Mouse (Mus musculus) hindbrain, embryonic 15.5 days (tissue): Measurements from ENCODE around the gene Pard3. TPM values are rescaled to one million over a fixed set of nuclear protein-coding genes. Genes with fewer than 3 reads are reported as not detected.

Experiments
- ATAC-seq: fragments of 200-750 bp; cut with Nextera tagmentation; 2 replicates; pipeline ENCODE4 v1.8.0; 2017; ENCODE audit warnings: low read depth, moderate number of reproducible peaks, moderate TSS enrichment; ENCODE audit not compliant: low FRiP score
- H3K27ac ChIP-seq: fragments of 300-500 bp; sonication (generic); replicated peaks from 2 replicates; pipeline ENCODE4 v1.5.1; 2015; ENCODE audit warnings: mild to moderate bottlenecking, inconsistent platforms
- H3K27me3 ChIP-seq: fragments of 300-500 bp; sonication (generic); 2 replicates; pipeline ENCODE4 v1.6.1; 2015; ENCODE audit warnings: control low read depth, inconsistent platforms
- H3K36me3 ChIP-seq: fragments of 300-500 bp; sonication (generic); 2 replicates; pipeline ENCODE4 v1.6.1; 2015; ENCODE audit warnings: control low read depth, inconsistent platforms
- H3K4me1 ChIP-seq: fragments of 300-500 bp; sonication (generic); replicated peaks from 2 replicates; pipeline ENCODE4 v1.6.1; 2015; ENCODE audit warnings: control low read depth, inconsistent platforms
- H3K4me2 ChIP-seq: fragments of 300-500 bp; sonication (generic); 2 replicates; pipeline ENCODE4 v1.6.1; 2015; ENCODE audit warnings: moderate library complexity, mild to moderate bottlenecking, inconsistent platforms
- H3K4me3 ChIP-seq: fragments of 300-500 bp; sonication (generic); 2 replicates; pipeline ENCODE4 v1.5.1; 2015; ENCODE audit warnings: mild to moderate bottlenecking, inconsistent platforms
- H3K9ac ChIP-seq: fragments of 300-500 bp; sonication (generic); 2 replicates; pipeline ENCODE4 v1.6.1; 2015; ENCODE audit warnings: inconsistent platforms
- H3K9me3 ChIP-seq: fragments of 300-500 bp; sonication (generic); 2 replicates; pipeline ENCODE4 v1.6.1; 2016; ENCODE audit warnings: control low read depth, inconsistent platforms
- WGBS: fragments of 180-500 bp; shearing (Covaris S2); methylation state at CpG from one replicate; pipeline ENCODE4 v1.1.7; 2015; 5-methylcytosine and 5-hydroxymethylcytosine counted together
- polyA plus RNA-seq: library from polyadenylated mRNA; unstranded; fragments of >200 nt; fragmentation: Nextera tagmentation; extraction: Ambion mirVana; gene quantifications from 2 replicates; pipeline ENCODE4 v1.2.1, GENCODE M21; 2015

The Pard3 gene
- polyA plus RNA-seq, 1 experiment from 2014 or later, result 18.2 TPM

DNA sequence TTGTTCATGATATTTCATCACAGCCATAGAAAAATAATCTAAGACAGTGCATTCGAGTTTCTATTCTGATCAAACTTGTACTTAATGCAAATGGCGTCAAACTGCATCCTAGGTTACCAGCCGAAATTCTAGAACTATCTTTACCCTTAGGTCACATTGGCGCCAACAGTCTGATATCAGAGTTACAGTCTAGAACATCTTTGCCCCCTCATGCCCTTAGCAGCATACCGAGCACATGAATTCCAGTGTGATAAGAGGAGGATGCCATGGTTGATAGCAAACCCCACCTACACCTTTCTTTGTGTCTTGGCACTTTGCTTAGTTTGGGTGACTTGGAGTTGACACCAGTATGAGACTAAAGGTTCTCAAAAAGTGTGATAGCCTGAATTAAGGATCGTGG lies 197.4 kb downstream of the Pard3 start:
- no peak overlapping the region for H3K9ac ChIP-seq
- no peak overlapping the region for H3K4me2 ChIP-seq
- 97% methylated on average over 6 of the region's 6 CpGs for WGBS
- ATAC-seq, result no peak
- no peaks in the 10 kb centered on the region for H3K27me3 ChIP-seq
- H3K4me3 ChIP-seq, result no peak overlapping the region
- H3K9me3 ChIP-seq, result no peaks in the 10 kb centered on the region
- peaks cover 13% of the 10 kb centered on the region for H3K4me1 ChIP-seq
- H3K27ac ChIP-seq, result no peak overlapping the region
- H3K36me3 ChIP-seq, result no peaks in the 10 kb centered on the region

DNA sequence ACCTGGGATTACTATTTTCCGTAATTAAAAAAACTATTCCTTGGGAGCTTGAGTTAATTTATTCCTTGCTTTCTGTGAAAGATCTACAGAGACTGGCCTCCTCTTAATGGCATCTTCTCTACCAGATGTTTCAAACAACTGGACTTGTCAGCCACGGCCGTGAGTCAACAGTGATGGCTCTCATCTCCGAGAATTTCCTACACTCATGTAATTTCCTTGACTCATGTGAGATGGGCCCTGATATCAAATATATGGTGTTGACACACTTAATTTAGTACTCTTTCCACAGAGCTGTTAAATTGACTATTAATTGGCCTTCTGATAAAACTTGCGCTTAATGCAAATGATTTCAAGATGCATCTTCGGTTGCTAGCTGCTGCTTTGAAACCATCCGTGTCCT lies 198.3 kb downstream of the Pard3 start:
- Histone ChIP-seq H3K4me2 (no peak overlapping the region), H3K4me1 (peaks cover 21% of the 10 kb centered on the region), H3K27ac (no peak overlapping the region), H3K36me3 (no peaks in the 10 kb centered on the region), H3K9ac (no peak overlapping the region), H3K4me3 (no peak overlapping the region), H3K27me3 (no peaks in the 10 kb centered on the region), H3K9me3 (no peaks in the 10 kb centered on the region)
- no peak for ATAC-seq
- 70% methylated on average over 7 of the region's 7 CpGs for WGBS

DNA sequence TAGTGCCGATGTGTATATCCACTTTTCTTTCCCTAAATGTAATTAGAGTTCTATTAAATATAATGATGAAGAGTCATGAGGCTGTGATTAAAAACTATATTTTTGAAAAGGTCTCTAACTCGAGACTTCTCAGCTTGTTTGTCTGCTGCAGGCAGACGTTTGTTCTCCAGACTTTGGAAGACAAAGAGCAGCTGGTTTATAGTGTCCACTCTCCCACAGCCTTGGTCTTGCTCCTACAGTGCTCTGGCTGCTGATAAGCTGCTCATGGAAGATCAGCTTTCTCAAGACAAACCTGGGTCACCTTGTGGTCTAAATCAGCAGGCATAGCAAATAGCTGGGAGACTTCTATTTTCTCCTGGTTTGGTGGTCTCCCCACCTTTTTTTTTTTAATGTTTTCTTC lies 198.7 kb downstream of the Pard3 start:
- H3K4me3 ChIP-seq, result no peak overlapping the region
- no peak overlapping the region for H3K4me2 ChIP-seq
- H3K4me1 ChIP-seq, result peaks cover 25% of the 10 kb centered on the region
- no peaks in the 10 kb centered on the region for H3K36me3 ChIP-seq
- 48% methylated on average over 3 of the region's 3 CpGs for WGBS
- H3K9ac ChIP-seq, result no peak overlapping the region
- H3K27ac ChIP-seq, result no peak overlapping the region
- ATAC-seq, result no peak
- no peaks in the 10 kb centered on the region for H3K9me3 ChIP-seq
- H3K27me3 ChIP-seq, result no peaks in the 10 kb centered on the region

DNA sequence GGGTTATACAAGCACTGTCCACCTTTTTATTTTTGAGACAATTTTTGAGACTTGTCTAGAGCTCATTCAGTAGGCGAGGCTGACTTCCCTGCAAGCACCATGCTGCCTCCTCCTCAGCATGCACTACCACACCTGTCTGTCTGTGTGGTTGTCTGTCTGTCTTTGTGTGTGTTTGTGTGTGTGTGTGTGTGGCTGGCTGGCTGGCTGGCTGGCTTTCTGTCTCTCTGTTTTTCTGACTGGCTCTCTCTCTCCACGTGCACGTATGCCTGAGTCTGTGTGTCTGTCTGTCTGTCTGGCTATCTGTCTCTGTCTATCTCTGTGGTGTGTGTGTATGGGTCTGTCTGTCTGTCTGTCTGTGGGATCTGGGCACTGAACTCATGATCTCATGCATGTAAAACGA lies 199.2 kb downstream of the Pard3 start:
- Histone ChIP-seq H3K4me1 (peaks cover 30% of the 10 kb centered on the region), H3K27ac (no peak overlapping the region), H3K36me3 (no peaks in the 10 kb centered on the region), H3K9me3 (no peaks in the 10 kb centered on the region), H3K4me2 (no peak overlapping the region), H3K4me3 (no peak overlapping the region), H3K27me3 (no peaks in the 10 kb centered on the region), H3K9ac (no peak overlapping the region)
- 87% methylated on average over 4 of the region's 4 CpGs for WGBS
- no peak for ATAC-seq

DNA sequence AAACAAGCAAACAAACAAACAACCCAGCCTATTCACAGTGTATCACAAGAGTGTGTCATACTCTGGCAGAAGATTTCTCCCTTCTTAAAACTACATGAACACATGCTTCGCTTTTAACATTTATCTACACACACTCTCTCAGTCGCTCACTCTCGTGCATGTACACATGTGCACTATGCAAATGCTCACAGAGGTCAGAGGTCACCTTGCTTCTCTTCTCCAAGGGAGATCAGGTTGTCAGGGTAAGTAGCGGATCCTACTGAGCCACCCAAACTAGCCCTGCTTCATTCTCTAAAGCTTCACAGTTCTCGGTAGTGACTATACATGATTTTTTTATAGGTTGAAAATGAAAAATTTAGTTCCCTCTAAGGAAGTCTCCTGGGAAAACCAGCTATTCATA lies 199.8 kb downstream of the Pard3 start:
- Histone ChIP-seq H3K4me2 (no peak overlapping the region), H3K27me3 (no peaks in the 10 kb centered on the region), H3K4me3 (no peak overlapping the region), H3K9me3 (no peaks in the 10 kb centered on the region), H3K27ac (no peak overlapping the region), H3K4me1 (peaks cover 30% of the 10 kb centered on the region), H3K9ac (no peak overlapping the region), H3K36me3 (no peaks in the 10 kb centered on the region)
- no peak for ATAC-seq
- 52% methylated on average over 5 of the region's 5 CpGs for WGBS

DNA sequence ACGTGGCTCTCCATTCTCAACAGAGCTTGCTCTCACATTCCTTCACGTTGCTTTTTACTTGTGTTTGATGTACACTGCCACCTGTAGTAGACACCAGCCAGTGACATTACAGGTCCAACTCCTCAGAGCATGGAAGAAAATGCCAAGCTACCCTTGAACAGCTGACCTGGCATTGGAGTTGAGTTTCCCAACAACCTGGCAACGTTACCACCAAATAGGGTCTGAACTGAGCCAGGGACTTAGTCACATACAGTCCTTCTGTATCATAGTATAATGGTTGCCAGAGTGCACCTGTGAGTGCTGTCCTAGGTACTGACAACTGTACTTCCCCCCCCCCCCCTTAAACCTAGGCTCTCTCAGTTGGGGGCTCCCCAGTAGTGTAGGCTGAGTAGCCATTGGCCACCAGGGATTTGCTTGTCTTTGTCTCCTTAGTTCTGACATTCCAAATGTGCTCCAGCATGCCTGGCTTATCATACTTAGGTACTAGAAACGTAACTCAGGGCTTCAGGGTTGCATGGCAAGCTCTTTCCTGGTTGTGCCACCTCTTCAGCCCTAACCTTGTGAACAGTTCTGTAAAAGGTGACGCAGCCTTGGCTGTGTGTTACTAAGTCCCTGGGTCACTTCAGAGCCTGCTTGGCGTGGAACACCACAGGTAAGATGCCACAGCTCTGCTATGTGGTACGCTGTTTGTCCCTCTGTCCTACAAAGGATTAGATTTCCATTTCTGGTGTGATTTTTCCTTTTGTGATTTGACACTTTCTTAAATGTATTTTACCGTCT lies 201.2 kb downstream of the Pard3 start:
- Histone ChIP-seq H3K27ac (no peak overlapping the region), H3K4me3 (no peak overlapping the region), H3K27me3 (no peaks in the 10 kb centered on the region), H3K36me3 (no peaks in the 10 kb centered on the region), H3K9me3 (no peaks in the 10 kb centered on the region), H3K4me2 (no peak overlapping the region), H3K9ac (no peak overlapping the region), H3K4me1 (peaks cover 33% of the 10 kb centered on the region)
- WGBS, result 87% methylated on average over 8 of the region's 8 CpGs
- ATAC-seq, result no peak

DNA sequence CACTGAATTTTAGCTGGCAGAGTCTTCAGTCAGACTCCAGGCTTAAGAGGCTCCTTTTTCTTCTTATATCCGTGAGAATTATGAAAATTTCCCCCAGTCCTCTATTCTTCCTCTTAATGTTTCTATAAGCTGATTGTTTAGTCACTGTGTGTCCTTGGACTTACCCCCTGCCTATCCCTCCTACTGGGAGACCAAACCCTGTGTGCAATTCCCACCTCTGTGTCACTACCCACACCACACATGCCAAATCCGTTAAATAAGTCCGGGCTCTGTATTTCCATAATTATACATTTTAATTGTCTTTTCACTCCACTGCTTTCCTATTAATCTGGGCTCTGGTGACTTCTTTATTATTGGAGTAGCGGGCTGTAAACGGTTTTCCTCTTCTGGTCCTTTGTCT lies 203.1 kb downstream of the Pard3 start:
- Histone ChIP-seq H3K4me1 (peaks cover 33% of the 10 kb centered on the region), H3K27me3 (no peaks in the 10 kb centered on the region), H3K9me3 (no peaks in the 10 kb centered on the region), H3K9ac (no peak overlapping the region), H3K4me2 (no peak overlapping the region), H3K27ac (no peak overlapping the region), H3K4me3 (no peak overlapping the region), H3K36me3 (no peaks in the 10 kb centered on the region)
- WGBS, result 21% methylated on average over 5 of the region's 5 CpGs
- ATAC-seq, result no peak

DNA sequence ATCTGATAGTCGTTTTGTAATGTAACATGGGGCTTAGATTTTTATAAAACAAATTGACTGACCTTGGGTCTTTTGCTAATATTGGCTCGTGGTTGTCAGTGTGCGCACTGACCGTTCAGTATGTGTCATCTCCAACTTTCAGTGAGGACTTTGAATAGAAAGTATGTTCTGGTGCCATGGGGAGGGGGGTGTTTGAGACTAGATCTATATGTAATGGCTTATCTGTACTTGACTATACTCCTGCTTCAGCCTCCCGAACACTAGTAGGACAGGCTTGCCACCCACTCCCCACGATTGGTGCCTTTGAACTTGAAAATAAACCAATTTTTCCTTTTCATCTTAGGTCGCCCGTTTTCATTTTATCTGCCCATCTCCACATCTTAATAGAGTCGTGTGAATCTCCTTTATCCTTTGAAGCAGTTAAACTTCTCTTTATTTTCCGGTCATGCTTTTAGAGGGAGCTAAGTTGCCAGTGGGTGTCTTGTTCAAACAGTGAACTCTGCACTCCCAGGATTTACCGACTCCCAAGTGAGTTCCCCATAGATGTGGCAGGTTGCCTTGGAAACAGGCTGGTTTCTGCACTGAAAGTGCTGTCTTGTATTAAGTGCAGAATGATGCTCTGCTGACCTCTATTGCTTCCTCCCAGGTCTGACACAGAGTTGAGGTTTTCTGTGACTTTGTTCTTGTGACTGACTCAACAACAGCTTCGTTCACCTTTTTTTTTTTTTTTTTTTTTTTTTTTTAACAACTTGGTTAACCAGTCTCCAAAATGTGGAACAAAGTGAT lies 204.7 kb downstream of the Pard3 start:
- no peak overlapping the region for H3K4me2 ChIP-seq
- H3K27ac ChIP-seq, result no peak overlapping the region
- no peaks in the 10 kb centered on the region for H3K9me3 ChIP-seq
- H3K4me3 ChIP-seq, result no peak overlapping the region
- WGBS, result 24% methylated on average over 12 of the region's 12 CpGs
- H3K4me1 ChIP-seq, result peaks cover 30% of the 10 kb centered on the region
- 0 out of 2 replicates have a peak, but pooled peaks have one; percentile 79 for ATAC-seq
- no peaks in the 10 kb centered on the region for H3K36me3 ChIP-seq
- H3K9ac ChIP-seq, result no peak overlapping the region
- H3K27me3 ChIP-seq, result no peaks in the 10 kb centered on the region

DNA sequence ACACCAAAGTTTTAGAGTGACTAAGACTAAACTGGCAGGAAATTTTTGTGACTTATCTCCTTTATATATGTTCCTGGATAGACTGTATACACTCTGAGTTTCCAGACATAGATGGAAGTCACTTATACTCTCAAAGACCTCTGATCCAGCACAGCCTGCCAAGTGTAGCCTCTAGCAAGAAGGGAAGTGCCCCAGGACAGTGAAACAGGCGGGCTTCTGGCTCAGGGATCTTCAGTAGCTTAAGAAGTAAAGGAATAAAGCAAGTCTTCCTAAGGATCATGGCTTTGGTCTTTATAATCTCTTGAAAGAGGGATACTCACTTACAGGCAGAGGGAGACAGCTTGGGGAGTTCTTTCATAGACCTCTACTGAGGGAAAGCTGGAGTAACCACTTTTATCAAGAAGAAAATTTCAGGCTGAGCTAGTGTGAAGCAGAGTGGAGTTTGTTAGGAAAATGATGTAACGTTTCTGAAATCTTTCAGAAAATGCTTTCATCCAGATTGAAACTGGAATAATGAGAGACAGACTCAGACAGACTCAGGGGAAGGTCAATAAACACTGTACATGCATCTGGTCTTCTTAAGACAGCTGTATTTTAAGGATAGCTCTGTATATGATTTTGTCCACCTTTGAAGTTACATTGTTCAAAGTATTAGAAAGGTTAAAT lies 205.5 kb downstream of the Pard3 start:
- no peaks in the 10 kb centered on the region for H3K36me3 ChIP-seq
- no peak overlapping the region for H3K4me3 ChIP-seq
- peaks cover 30% of the 10 kb centered on the region for H3K4me1 ChIP-seq

DNA sequence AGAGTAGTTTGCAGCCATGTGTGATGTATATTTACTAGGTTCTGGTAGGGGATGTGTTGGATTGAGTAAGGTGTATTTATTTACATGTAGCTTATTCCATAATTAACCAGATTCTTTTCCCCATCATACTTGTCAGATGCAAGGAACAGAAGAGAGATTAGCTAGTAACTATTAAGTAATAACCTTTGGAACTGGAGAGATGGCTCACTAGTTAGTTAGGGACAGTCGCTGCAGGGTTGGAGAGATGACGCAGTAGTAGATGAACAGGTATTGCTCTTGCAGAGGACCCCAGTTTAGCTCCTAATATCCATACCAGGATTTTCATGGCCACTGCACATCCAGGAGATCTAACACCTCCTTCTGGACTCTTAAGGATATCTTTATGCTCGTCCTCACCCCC lies 207.5 kb downstream of the Pard3 start:
- no peak for ATAC-seq
- Histone ChIP-seq H3K4me3 (no peak overlapping the region), H3K36me3 (no peaks in the 10 kb centered on the region), H3K27me3 (no peaks in the 10 kb centered on the region), H3K27ac (no peak overlapping the region), H3K9me3 (no peaks in the 10 kb centered on the region), H3K9ac (no peak overlapping the region), H3K4me1 (peaks cover 30% of the 10 kb centered on the region), H3K4me2 (no peak overlapping the region)
- 96% methylated on average over 3 of the region's 3 CpGs for WGBS

More for the DNA sequence above, 205.5 kb downstream of the Pard3 start:
- Histone ChIP-seq H3K9me3 (no peaks in the 10 kb centered on the region), H3K9ac (no peak overlapping the region), H3K27ac (no peak overlapping the region), H3K4me2 (no peak overlapping the region), H3K27me3 (no peaks in the 10 kb centered on the region)
- no peak for ATAC-seq
- 66% methylated on average over 2 of the region's 2 CpGs for WGBS

DNA sequence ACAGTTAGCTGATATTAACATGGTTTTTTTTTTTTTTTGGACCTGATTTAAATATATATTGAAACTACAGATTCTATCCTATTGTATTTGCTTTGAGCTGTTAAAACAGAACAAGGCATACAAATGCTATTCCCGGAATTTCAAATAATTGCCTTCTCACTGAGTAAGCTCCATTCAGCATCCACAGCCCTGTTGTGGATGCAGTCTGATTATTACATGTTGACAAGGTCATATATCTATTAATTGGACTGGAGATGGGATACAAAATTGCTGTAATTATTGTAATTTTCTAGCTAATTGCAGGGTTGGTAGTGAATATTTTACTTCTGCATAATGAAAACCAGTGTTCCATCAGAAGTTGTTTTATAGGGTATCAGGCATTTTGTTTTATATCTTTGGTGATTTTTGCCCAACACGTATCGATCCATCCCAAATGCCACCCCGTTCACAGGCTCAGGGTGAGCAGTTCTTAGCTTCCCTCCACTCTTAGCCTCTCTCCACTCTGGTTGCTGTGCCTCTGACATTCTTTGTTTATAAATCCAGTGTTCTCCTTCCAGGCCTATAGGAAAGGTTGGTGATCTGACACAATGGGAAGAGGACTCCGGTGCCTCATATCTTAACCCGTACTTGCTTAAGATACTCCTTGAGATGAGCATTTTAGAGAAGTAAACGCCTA lies 216.7 kb downstream of the Pard3 start:
- Histone ChIP-seq H3K4me1 (peaks cover 19% of the 10 kb centered on the region), H3K4me3 (no peak overlapping the region), H3K4me2 (no peak overlapping the region), H3K36me3 (no peaks in the 10 kb centered on the region), H3K27ac (no peak overlapping the region), H3K9me3 (no peaks in the 10 kb centered on the region), H3K9ac (no peak overlapping the region), H3K27me3 (no peaks in the 10 kb centered on the region)
- 78% methylated on average over 7 of the region's 7 CpGs for WGBS
- ATAC-seq, result no peak

DNA sequence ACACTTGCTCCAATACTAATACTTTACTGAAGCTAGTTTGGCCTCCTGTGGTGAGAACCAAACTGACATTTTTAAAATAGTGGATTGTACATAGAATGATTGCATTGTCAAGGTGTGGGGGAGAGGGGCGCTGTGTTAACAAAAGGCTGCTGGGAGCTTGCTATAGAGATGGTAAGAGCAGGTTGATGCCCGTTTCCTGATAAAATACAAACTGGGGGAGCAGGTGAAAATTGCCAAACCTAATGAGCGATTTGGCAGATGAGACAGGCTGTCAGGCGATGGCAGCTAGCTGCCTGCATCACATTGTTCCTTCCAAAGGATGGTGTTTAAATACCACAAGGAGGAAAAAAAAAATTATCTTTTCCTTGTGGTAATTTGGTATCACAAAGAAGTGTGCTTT lies 217.3 kb downstream of the Pard3 start:
- no peaks in the 10 kb centered on the region for H3K36me3 ChIP-seq
- 64% methylated on average over 4 of the region's 4 CpGs for WGBS
- H3K9ac ChIP-seq, result no peak overlapping the region
- H3K9me3 ChIP-seq, result no peaks in the 10 kb centered on the region
- no peak for ATAC-seq
- H3K4me2 ChIP-seq, result no peak overlapping the region
- no peak overlapping the region for H3K4me3 ChIP-seq
- H3K27ac ChIP-seq, result no peak overlapping the region
- peaks cover 19% of the 10 kb centered on the region for H3K4me1 ChIP-seq
- no peaks in the 10 kb centered on the region for H3K27me3 ChIP-seq
